Mouse (Mus musculus) right cerebral cortex, postnatal 25 days (tissue): ENCODE measurements around the gene Tbc1d4.

Source experiments
- DNase-seq: peaks from one replicate; pipeline ENCODE4 v3.0.0; 2022

The Tbc1d4 gene

GRCm38 (mm10) chr14:101608519-101609368, at the start of gene Tbc1d4:
Gene Tbc1d4, minus strand, starts transcription at chr14:101609191.
- DNase-seq = peak; percentile 65

GRCm38 (mm10) chr14:101656307-101656706, 47.3 kb upstream of the Tbc1d4 start:
- DNase-seq = no peak

- DNase-seq = no peak
Observed at GRCm38 (mm10) chr14:101654526-101654909, 45.5 kb upstream of the Tbc1d4 start.

GRCm38 (mm10) chr14:101653581-101654525, 44.9 kb upstream of the Tbc1d4 start, which contains the start of gene Uchl3:
Gene Uchl3, plus strand, starts transcription at chr14:101653967.
- DNase-seq = peak; percentile 93

GRCm38 (mm10) chr14:101652571-101652970, 43.6 kb upstream of the Tbc1d4 start:
- no peak for DNase-seq

GRCm38 (mm10) chr14:101650551-101650950, 41.6 kb upstream of the Tbc1d4 start:
- no peak for DNase-seq

GRCm38 (mm10) chr14:101644948-101645347, 36.0 kb upstream of the Tbc1d4 start:
- no peak for DNase-seq

- DNase-seq = peak; percentile 91
Observed at GRCm38 (mm10) chr14:101640153-101640843, 31.3 kb upstream of the Tbc1d4 start, which contains the start of gene Commd6. Gene Commd6, minus strand, starts transcription at chr14:101640686.

GRCm38 (mm10) chr14:101637381-101637780, 28.4 kb upstream of the Tbc1d4 start:
- no peak for DNase-seq

GRCm38 (mm10) chr14:101635765-101636164, 26.8 kb upstream of the Tbc1d4 start:
- no peak for DNase-seq

GRCm38 (mm10) chr14:101630548-101630947, 21.6 kb upstream of the Tbc1d4 start:
- DNase-seq = no peak

GRCm38 (mm10) chr14:101617680-101618079, 8.7 kb upstream of the Tbc1d4 start:
- DNase-seq = no peak

GRCm38 (mm10) chr14:101616178-101616577, 7.2 kb upstream of the Tbc1d4 start:
- no peak for DNase-seq

- no peak for DNase-seq
Observed at GRCm38 (mm10) chr14:101613206-101613605, 4.2 kb upstream of the Tbc1d4 start.

GRCm38 (mm10) chr14:101610701-101611100, 1.7 kb upstream of the Tbc1d4 start:
- DNase-seq = no peak

GRCm38 (mm10) chr14:101607631-101608518, 1.1 kb downstream of the Tbc1d4 start:
- peak; percentile 18 for DNase-seq

- no peak for DNase-seq
Observed at GRCm38 (mm10) chr14:101605843-101606242, 3.1 kb downstream of the Tbc1d4 start.

- DNase-seq = no peak
Observed at GRCm38 (mm10) chr14:101602851-101603250, 6.1 kb downstream of the Tbc1d4 start.

- DNase-seq = no peak
Observed at GRCm38 (mm10) chr14:101597096-101597715, 11.8 kb downstream of the Tbc1d4 start.

GRCm38 (mm10) chr14:101596691-101597090, 12.3 kb downstream of the Tbc1d4 start:
- no peak for DNase-seq
